Mouse (Mus musculus) intestine, embryonic 16.5 days (tissue): ENCODE data around the gene Mkks. TPM values are rescaled to one million over a fixed set of nuclear protein-coding genes. Genes with fewer than 3 reads are reported as not detected.
"Not testable (repeated sequence)": the region's sequence is repeated elsewhere in the genome, so short reads cannot be mapped to it uniquely, and the experiment has no call there.

ENCODE experiments used
- ATAC-seq: fragments of 200-750 bp; cut with Nextera tagmentation; 2 replicates; pipeline ENCODE4 v1.8.0; 2017; ENCODE audit warnings: moderate TSS enrichment, moderate library complexity
- H3K27ac ChIP-seq: fragments of 300-500 bp; sonication (generic); 2 replicates; pipeline ENCODE4 v1.5.1; 2014; ENCODE audit warnings: mild to moderate bottlenecking, low read length
- H3K27me3 ChIP-seq: fragments of 300-500 bp; sonication (generic); replicated peaks from 2 replicates; pipeline ENCODE4 v1.6.1; 2014; ENCODE audit warnings: low read length, control low read depth, mixed read lengths; ENCODE audit not compliant: control insufficient read depth, insufficient read depth
- H3K36me3 ChIP-seq: fragments of 300-500 bp; sonication (generic); 2 replicates; pipeline ENCODE4 v1.6.1; 2014; ENCODE audit warnings: low read length, control low read depth; ENCODE audit not compliant: control insufficient read depth, insufficient read depth
- H3K4me1 ChIP-seq: fragments of 300-500 bp; sonication (generic); 2 replicates; pipeline ENCODE4 v1.6.1; 2014; ENCODE audit warnings: low read length, control low read depth, mixed read lengths; ENCODE audit not compliant: control insufficient read depth, insufficient read depth
- H3K4me2 ChIP-seq: fragments of 300-500 bp; sonication (generic); 2 replicates; pipeline ENCODE4 v1.6.1; 2014; ENCODE audit warnings: low read depth, low read length, control low read depth
- H3K4me3 ChIP-seq: fragments of 300-500 bp; sonication (generic); 2 replicates; pipeline ENCODE4 v1.5.1; 2014; ENCODE audit warnings: mild to moderate bottlenecking, low read length
- H3K9ac ChIP-seq: fragments of 300-500 bp; sonication (generic); 2 replicates; pipeline ENCODE4 v1.6.1; 2014; ENCODE audit warnings: low read depth, low read length
- H3K9me3 ChIP-seq: fragments of 300-500 bp; sonication (generic); 2 replicates; pipeline ENCODE4 v1.6.1; 2016; ENCODE audit warnings: low read length, control low read depth; ENCODE audit not compliant: control insufficient read depth
- whole genome bisulfite sequencing: fragments of 180-500 bp; shearing (Covaris S2); extraction: QIAGEN DNeasy Blood & Tissue Kit; methylation state at CpG from one replicate; pipeline ENCODE4 v1.1.7; 2014; 5-methylcytosine and 5-hydroxymethylcytosine counted together
- polyA plus RNA-seq: library from polyadenylated mRNA; unstranded; fragments of >200 nt; fragmentation: Nextera tagmentation; extraction: Ambion mirVana; gene quantifications from 2 replicates; pipeline ENCODE4 v1.2.1, GENCODE M21; 2015

The Mkks gene
- polyA plus RNA-seq, 1 experiment from 2014 or later = 18.9 TPM

DNA sequence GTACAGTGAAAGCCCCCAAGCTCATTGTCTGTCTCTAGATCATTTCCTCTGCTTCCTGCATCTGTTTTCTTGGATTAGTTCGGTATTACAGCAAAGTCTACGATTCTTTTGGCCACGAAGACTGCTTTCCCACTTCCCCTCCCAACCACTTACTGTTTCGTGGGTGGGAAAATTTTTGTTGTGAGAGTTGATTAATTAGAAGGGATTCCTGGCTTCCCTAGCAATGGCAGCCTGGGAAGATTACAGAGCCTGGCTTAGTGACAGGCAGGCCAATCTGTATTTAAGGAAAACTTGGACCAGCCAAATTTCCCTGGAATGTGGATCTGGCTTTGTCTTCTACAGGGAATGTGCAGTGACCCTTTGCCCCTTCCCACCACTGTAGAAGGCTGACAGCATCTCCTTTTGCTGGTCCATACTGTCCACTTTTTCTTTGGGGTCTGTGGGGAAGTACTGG is 20.8 kb upstream of the Mkks start:
- H3K27me3 ChIP-seq = no peaks in the 10 kb centered on the region
- H3K9me3 ChIP-seq = no peaks in the 10 kb centered on the region
- no peak overlapping the region for H3K4me2 ChIP-seq
- H3K4me3 ChIP-seq = no peak overlapping the region
- WGBS = 32% methylated on average over 4 of the region's 4 CpGs
- H3K4me1 ChIP-seq = peaks cover 2% of the 10 kb centered on the region; the same call in 1 of the 2 replicates
- H3K27ac ChIP-seq = peak overlapping the region; percentile 4
- no peak overlapping the region for H3K9ac ChIP-seq
- peak; percentile 48 for ATAC-seq
- no peaks in the 10 kb centered on the region for H3K36me3 ChIP-seq

DNA sequence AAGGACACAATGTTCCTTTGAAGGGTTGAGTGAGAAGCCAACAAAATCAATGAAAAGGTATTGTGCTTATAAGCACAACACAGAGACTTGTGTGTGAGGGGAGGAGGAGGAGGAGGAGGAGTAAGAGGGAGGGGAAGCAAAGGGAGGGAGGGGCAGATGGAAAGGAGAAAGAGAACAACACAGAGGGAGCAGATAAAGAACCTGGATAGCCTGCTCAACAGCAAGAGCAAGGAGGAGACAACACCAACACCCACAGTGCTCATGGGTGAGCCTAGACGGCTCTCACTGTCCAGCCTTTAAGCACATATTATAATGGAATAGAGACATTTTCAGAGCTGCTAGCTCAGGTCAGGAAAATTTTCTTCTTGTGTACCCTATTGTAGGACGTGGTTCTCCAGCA is 18.1 kb upstream of the Mkks start:
- Histone ChIP-seq H3K4me3 (no peak overlapping the region), H3K27me3 (no peaks in the 10 kb centered on the region), H3K4me2 (no peak overlapping the region), H3K27ac (no peak overlapping the region), H3K9ac (no peak overlapping the region), H3K36me3 (0 out of 2 replicates have a peak, but pooled peaks cover 2% of the 10 kb centered on the region), H3K9me3 (no peaks in the 10 kb centered on the region), H3K4me1 (peaks cover 2% of the 10 kb centered on the region; the same call in 1 of the 2 replicates)
- 80% methylated on average over 2 of the region's 2 CpGs for WGBS
- ATAC-seq = no peak

DNA sequence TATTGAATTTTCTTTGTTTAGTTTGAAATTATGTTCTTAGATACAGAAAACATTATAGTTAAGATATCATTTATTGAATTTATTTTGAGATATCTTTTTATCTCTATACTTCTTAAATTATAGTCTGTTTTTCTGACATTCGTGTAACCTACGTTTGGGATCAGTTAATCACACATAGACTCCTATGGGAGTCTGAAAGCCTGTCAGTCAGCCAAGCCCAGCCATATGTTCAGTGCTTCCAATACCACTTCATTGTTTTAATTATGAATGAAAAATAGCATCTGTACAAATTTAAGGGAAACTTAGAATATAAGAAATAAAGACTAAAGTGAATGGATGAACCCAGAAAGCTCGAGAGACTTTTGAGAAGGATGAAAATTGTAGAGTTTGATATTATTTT is 17.4 kb upstream of the Mkks start:
- ATAC-seq = no peak
- Histone ChIP-seq H3K4me2 (no peak overlapping the region), H3K9ac (no peak overlapping the region), H3K4me3 (no peak overlapping the region), H3K36me3 (0 out of 2 replicates have a peak, but pooled peaks cover 2% of the 10 kb centered on the region), H3K27ac (no peak overlapping the region), H3K9me3 (no peaks in the 10 kb centered on the region), H3K4me1 (peaks cover 4% of the 10 kb centered on the region), H3K27me3 (no peaks in the 10 kb centered on the region)
- 83% methylated on average over 3 of the region's 3 CpGs for WGBS

DNA sequence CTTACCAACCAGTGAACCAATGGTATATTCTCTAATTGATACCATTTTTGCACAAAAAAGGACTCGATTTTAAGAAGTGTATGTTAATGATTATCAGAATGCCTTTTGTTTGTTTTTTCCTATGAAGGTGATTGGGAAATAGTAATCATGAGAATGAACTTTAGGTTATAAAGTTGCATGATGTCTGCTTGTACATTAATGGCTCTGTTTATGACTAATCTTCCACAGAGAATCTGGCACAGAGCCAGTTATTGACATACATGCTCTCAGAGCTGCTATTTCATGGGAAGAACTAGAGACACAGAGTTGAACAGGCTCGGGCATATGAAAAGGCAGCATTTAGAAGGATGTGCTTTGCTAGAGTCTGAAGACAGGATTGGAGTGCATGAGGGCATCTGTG is 4.9 kb upstream of the Mkks start:
- Histone ChIP-seq H3K36me3 (no peaks in the 10 kb centered on the region), H3K9ac (no peak overlapping the region), H3K9me3 (no peaks in the 10 kb centered on the region), H3K4me3 (no peak overlapping the region), H3K4me2 (no peak overlapping the region), H3K4me1 (peaks cover 8% of the 10 kb centered on the region), H3K27ac (no peak overlapping the region), H3K27me3 (no peaks in the 10 kb centered on the region)
- ATAC-seq = no peak
- WGBS = 73% methylated on average over 2 of the region's 2 CpGs

DNA sequence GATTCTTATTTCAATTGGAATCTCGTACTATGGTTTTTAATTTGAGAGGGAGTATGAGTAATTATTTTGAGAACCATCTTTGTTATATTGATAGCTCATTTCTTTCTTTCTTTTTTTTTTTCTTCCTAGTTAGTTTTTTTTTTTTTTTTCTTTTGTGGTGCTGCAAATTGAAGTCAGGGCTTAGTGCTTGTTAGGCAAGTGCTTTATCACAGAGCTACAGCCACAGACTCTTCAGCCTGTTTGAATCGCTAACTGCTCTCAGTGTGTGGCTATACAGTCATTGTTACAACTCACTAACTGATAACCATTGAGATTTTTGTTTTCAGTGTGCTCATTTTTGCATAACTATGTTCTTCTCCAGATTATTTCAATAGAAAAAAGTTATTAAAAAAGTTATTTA is 3.3 kb upstream of the Mkks start:
- H3K36me3 ChIP-seq = no peaks in the 10 kb centered on the region
- H3K4me3 ChIP-seq = no peak overlapping the region
- no peak overlapping the region for H3K4me2 ChIP-seq
- H3K9me3 ChIP-seq = no peaks in the 10 kb centered on the region
- no peak overlapping the region for H3K27ac ChIP-seq
- H3K27me3 ChIP-seq = no peaks in the 10 kb centered on the region
- no peak overlapping the region for H3K9ac ChIP-seq
- no peak for ATAC-seq
- peaks cover 11% of the 10 kb centered on the region for H3K4me1 ChIP-seq
- 71% methylated on average over 2 of the region's 2 CpGs for WGBS

DNA sequence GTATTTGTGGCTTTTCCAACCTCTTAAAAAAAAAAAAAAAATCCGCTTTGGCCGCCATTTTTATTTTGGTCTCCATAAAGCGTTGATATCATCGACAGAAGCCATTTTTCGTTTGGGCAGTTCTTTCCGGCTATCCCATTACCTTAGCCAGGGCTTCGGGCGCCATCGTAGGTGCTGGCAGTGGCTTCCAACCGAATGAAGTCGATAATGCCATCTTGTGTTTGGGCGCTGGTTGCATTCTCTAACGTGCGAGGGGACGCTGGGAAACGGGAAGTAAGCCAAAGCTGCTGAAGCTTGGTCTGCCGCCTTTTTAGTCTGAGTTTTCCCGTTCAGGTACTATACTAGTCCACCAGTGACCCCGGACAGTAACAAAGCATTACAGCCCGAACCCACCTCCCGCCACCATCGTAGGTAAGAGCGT is 772 bp upstream of the Mkks start:
- WGBS = under 1% methylated on average over 23 of the region's 23 CpGs
- Histone ChIP-seq H3K4me2 (peak overlapping the region; percentile 38), H3K27me3 (no peaks in the 10 kb centered on the region), H3K9ac (peak overlapping the region; percentile 63), H3K4me1 (peaks cover 14% of the 10 kb centered on the region), H3K27ac (peak overlapping the region; percentile 23; the same call in 1 of the 2 replicates), H3K4me3 (peak overlapping the region; percentile 71), H3K9me3 (no peaks in the 10 kb centered on the region), H3K36me3 (no peaks in the 10 kb centered on the region)
- ATAC-seq = peak; percentile 84

DNA sequence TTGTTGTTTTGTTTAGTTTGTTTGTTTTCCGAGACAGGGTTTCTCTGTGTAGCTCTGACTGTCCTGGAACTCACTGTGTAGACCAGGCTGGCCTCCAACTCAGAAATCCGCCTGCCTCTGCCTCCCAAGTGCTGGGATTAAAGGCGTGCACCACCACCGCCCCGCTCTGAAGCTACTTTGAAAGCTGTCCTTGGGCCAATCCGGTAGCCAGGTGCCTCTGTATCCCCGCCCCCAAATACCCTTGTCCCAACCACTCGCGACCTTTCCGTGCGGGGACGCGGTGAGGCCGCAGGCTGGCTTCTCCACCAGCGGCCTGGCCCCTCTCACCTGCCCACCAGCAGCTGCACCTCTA is 497 bp downstream of the Mkks start:
- ATAC-seq = peak; percentile 73
- 5% methylated on average over 15 of the region's 15 CpGs for WGBS
- H3K4me1 ChIP-seq, H3K27me3 ChIP-seq, H3K36me3 ChIP-seq, H3K9me3 ChIP-seq: not testable (repeated sequence)
- Histone ChIP-seq H3K4me3 (peak overlapping the region; percentile 71), H3K27ac (peak overlapping the region; percentile 93), H3K4me2 (peak overlapping the region; percentile 28), H3K9ac (peak overlapping the region; percentile 79)

DNA sequence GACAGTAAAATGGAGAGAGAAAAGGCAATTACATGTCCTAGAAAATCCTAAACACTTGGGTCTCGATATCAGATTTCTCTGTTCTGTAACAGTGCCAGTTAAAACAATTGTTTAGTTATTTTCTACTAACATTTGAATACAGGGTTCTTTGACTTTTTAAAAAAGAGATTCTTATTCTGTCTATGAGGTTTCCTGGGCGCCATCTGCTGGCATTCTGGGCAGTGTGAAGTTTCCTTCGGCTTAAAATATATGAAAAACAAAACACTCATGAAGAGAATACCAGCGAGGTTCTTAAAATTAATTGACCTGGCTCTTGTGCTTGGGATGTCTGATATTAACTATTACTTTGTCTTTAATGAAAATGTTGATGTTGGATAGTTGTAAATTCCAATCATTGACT is 4.3 kb downstream of the Mkks start:
- H3K27me3 ChIP-seq = no peaks in the 10 kb centered on the region
- peaks cover 7% of the 10 kb centered on the region; the same call in 1 of the 2 replicates for H3K36me3 ChIP-seq
- 61% methylated on average over 4 of the region's 4 CpGs for WGBS
- no peak overlapping the region for H3K4me2 ChIP-seq
- no peak for ATAC-seq
- peaks cover 6% of the 10 kb centered on the region; the same call in 1 of the 2 replicates for H3K4me1 ChIP-seq
- no peak overlapping the region for H3K9ac ChIP-seq
- H3K4me3 ChIP-seq = no peak overlapping the region
- no peaks in the 10 kb centered on the region for H3K9me3 ChIP-seq
- no peak overlapping the region for H3K27ac ChIP-seq

DNA sequence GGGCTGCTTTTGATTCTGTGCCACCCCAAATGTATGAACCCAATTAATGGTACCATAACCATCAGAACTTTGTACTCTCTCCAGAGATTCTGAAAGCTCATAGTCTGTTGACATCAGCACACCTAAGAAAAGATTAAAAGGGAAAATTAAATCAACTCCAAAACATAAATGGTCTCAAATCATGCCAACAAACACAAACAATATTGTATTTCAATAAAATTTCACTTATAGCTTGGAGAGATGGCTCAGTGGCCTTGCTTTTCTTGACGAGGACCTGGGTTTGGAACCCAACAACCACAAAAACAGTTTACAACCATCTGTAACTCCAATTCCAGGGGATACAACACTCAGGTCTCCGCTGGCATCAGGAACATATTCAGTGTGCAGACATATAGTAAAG is 5.6 kb downstream of the Mkks start, which contains the start of gene AL731706.2:
AL731706.2 (minus strand) TSS at position 101 of the 400 bp plus-strand sequence.
- WGBS = 93% methylated on average over 2 of the region's 2 CpGs
- H3K4me3 ChIP-seq = no peak within 1 kb of the TSS
- no peak within 1 kb of the TSS for H3K4me2 ChIP-seq
- no peaks in the 10 kb centered on the region for H3K9me3 ChIP-seq
- no peak for ATAC-seq
- no peaks in the 10 kb centered on the region for H3K27me3 ChIP-seq
- peaks cover 12% of the 10 kb centered on the region; the same call in 1 of the 2 replicates for H3K36me3 ChIP-seq
- H3K27ac ChIP-seq = no peak within 1 kb of the TSS
- H3K9ac ChIP-seq = no peak within 1 kb of the TSS
- peaks cover 6% of the 10 kb centered on the region; the same call in 1 of the 2 replicates for H3K4me1 ChIP-seq
